Mouse (Mus musculus): ENCODE measurements around the gene Opcml. TPM values are rescaled to one million over a fixed set of nuclear protein-coding genes. Genes with fewer than 3 reads are reported as not detected.

Opcml gene
- polyA plus RNA-seq, 1 experiment from 2014 or later = not detected

DNA sequence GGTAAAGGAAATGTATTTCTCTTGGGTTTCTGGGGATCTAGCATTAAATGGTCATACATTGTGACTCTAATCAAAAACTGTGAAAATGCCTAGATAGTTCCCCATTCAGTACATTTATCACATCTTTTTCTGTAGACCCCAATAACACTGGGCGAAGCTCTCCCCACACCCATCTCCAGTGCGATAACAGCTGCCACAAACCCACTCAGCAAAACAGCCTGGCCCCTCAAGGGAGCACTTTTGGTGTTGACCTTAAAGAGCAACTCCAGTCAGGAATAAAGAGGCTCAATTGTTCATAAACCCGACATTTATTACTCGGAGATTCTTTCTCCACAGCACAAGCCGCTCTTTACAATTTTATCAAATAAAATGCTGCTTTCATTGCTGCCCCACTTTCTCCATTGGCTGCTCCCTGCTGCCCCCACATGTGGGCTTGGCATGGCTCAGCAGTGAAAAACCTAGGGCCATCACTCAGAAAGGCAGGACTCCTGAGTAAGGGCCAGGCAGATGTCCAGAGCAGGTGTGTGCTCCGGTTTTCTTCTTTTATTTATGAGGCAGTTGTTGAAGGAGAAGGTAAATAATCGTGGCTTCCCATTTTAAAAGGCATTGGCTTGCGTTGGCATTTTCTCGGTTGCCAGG lies 781.7 kb downstream of the Opcml start:
- 89% methylated on average over 9 of the region's 9 CpGs for WGBS (ENCODE audit: missing documents)
- no peaks in the 10 kb centered on the region for H3K36me3 ChIP-seq (ENCODE audit: inconsistent target)
- H3K27ac ChIP-seq = no peak overlapping the region
- no peaks in the 10 kb centered on the region for H3K79me2 ChIP-seq (ENCODE audit: inconsistent target)
- H3K4me3 ChIP-seq (ENCODE audit: inconsistent target) = no peak overlapping the region

DNA sequence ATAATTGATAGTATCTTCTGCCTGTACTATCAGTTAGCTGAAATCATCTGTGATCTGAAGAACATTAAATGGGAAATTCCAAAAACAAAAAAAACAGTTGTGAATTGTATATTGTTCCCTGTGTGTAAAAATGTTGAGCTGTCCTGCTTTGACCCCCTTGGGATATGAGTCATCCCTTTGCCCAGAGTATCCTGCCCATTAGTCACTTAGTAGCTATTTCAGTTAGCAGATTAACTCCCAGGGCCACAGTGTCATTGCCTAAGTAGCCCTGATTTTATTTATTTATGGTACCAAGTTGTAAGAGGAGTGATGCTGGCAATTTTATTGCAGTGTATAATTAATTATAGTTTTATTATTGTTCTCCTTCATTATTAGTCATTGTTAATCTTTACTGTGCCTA lies 788.2 kb downstream of the Opcml start:
- Histone ChIP-seq H3K36me3 (ENCODE audit: inconsistent target) (no peaks in the 10 kb centered on the region), H3K79me2 (ENCODE audit: inconsistent target) (no peaks in the 10 kb centered on the region), H3K4me3 (ENCODE audit: inconsistent target) (no peak overlapping the region), H3K27ac (no peak overlapping the region)

DNA sequence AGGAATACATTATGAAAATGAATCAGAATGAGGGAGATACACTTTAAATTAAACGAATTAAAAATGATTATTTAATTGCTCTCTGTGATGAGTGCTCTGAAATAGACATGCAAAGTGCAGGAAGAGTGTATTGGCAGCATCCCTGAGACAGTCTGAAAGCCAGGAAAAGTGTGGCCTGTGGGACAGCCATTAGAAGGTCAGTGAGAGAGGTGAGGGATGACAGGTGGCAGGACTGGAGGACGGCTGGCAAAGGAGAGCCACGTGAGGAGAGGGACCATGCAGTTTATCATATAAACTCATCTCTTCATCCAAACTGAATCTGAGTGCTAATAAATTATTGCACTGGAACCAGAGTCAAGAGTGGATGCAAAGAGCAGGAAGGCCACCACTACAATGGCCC lies 796.7 kb downstream of the Opcml start:
- WGBS (ENCODE audit: missing documents) = 87% methylated on average over 3 of the region's 3 CpGs

DNA sequence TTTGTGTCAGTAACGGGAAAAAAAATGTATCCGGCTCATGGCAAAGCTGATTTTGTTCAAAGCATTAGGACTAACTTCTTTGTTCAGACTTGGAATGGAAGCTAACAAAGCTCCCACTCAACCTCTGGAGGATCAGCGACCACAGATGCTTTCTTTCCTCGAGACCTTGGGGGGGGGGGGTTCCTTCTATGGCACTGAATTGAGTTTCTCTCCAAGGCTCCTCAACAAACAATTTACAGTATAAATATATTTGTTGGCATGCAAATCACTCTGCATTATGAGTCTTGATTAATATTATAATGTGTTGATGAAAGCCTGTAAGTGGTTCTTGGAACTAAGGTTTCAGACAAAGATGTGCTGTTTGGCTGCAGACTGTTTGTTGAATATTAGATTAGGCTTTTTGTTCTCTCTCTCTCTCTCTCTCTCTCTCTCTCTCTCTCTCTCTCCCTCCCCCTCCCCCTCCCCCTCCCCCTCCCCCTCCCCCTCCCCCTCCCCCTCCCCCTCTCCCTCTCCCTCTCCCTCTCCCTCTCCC lies 797.3 kb downstream of the Opcml start:
- no peak overlapping the region for H3K4me3 ChIP-seq (ENCODE audit: inconsistent target)
- no peak overlapping the region for H3K27ac ChIP-seq
- no peaks in the 10 kb centered on the region for H3K36me3 ChIP-seq (ENCODE audit: inconsistent target)
- no peaks in the 10 kb centered on the region for H3K79me2 ChIP-seq (ENCODE audit: inconsistent target)
- WGBS (ENCODE audit: missing documents) = 92% methylated on average over 4 of the region's 4 CpGs

More for the DNA sequence above, 796.7 kb downstream of the Opcml start:
- no peaks in the 10 kb centered on the region for H3K79me2 ChIP-seq (ENCODE audit: inconsistent target)
- H3K4me3 ChIP-seq (ENCODE audit: inconsistent target) = no peak overlapping the region
- no peak overlapping the region for H3K27ac ChIP-seq
- H3K36me3 ChIP-seq (ENCODE audit: inconsistent target) = no peaks in the 10 kb centered on the region

DNA sequence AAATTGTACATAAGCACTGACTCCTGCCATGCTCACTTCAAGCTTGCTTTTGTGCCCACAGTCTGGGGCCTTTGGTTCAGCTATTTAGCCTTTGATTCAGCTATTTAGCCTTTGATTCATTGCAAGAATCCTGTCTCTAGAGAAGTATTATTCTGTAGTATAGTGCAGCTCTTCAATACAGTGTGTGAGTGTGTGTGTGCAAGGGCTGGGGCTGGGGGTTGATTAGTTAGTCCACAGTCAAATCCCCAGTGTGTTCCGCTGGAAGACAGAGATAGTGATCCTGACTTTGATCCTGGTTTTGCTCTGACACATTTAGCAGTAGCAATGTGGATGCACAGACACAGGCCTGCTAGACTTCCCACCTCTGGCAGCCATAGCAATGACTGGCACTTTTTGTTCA lies 797.9 kb downstream of the Opcml start:
- no peaks in the 10 kb centered on the region for H3K36me3 ChIP-seq (ENCODE audit: inconsistent target)
- H3K79me2 ChIP-seq (ENCODE audit: inconsistent target) = no peaks in the 10 kb centered on the region
- 67% methylated on average over 1 of the region's 1 CpGs for WGBS (ENCODE audit: missing documents)
- H3K4me3 ChIP-seq (ENCODE audit: inconsistent target) = no peak overlapping the region
- H3K27ac ChIP-seq = no peak overlapping the region

DNA sequence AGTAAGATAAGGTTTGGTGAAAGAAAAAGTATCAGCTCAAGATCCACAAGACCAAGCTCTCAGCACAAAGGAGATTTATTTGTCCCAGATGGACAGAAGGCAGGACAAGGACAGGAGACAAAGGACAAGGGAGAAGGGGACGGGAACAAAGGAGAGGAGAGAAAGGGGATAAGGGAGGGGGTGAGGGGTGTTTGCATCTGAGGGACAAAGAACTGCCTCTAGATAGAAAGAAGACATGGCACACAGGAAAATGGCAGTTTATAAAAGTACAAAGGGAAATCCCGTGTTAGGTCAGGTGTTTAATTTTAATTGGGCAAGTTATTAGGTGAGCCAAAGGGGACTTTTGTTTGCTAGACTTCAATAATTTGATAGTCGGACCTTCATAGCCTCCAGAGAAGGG lies 801.6 kb downstream of the Opcml start:
- Histone ChIP-seq H3K4me3 (ENCODE audit: inconsistent target) (no peak overlapping the region), H3K27ac (no peak overlapping the region), H3K36me3 (ENCODE audit: inconsistent target) (no peaks in the 10 kb centered on the region), H3K79me2 (ENCODE audit: inconsistent target) (no peaks in the 10 kb centered on the region)
- 84% methylated on average over 3 of the region's 3 CpGs for WGBS (ENCODE audit: missing documents)

DNA sequence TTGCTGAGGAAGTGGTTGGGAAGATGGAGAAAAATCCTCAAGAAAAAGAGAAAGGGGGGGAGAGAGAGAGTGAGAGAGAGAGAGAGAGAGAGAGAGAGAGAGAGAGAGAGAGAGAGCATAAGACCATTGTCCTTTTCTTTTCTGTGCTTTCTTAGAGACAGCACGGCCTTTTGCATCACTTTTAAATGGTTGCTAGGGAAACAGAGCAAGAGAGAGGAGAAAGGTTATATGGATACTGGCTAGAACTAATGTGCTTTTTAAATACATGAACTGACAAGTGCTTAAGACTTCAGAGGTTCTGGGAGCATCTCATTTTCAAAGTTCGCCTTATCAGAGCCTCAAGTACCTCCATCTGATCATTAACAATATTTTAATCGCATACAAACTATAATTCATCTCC lies 804.5 kb downstream of the Opcml start:
- Histone ChIP-seq H3K79me2 (ENCODE audit: inconsistent target) (no peaks in the 10 kb centered on the region), H3K36me3 (ENCODE audit: inconsistent target) (no peaks in the 10 kb centered on the region), H3K27ac (no peak overlapping the region), H3K4me3 (ENCODE audit: inconsistent target) (no peak overlapping the region)
- WGBS (ENCODE audit: missing documents) = 83% methylated on average over 3 of the region's 3 CpGs

DNA sequence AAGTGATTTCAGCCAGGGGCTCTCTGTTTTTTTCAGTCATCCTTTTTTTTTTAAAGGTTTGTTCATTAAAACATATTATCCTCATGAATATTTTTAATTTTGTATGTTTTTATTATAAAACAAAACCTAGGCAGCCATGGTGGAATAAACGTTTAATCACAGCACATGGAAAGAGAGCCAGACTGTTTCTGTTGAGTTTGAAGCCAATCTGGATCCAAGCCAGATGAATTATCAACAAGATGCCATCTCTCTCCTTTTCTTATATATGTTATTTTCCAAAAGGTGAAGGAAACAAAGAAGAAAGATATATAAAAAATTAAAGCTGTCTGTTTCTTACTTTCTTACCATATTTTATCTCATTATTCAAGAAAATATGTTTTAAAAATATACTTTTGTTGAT lies 815.0 kb downstream of the Opcml start:
- H3K4me3 ChIP-seq (ENCODE audit: inconsistent target) = no peak overlapping the region
- 86% methylated on average over 1 of the region's 1 CpGs for WGBS (ENCODE audit: missing documents)

DNA sequence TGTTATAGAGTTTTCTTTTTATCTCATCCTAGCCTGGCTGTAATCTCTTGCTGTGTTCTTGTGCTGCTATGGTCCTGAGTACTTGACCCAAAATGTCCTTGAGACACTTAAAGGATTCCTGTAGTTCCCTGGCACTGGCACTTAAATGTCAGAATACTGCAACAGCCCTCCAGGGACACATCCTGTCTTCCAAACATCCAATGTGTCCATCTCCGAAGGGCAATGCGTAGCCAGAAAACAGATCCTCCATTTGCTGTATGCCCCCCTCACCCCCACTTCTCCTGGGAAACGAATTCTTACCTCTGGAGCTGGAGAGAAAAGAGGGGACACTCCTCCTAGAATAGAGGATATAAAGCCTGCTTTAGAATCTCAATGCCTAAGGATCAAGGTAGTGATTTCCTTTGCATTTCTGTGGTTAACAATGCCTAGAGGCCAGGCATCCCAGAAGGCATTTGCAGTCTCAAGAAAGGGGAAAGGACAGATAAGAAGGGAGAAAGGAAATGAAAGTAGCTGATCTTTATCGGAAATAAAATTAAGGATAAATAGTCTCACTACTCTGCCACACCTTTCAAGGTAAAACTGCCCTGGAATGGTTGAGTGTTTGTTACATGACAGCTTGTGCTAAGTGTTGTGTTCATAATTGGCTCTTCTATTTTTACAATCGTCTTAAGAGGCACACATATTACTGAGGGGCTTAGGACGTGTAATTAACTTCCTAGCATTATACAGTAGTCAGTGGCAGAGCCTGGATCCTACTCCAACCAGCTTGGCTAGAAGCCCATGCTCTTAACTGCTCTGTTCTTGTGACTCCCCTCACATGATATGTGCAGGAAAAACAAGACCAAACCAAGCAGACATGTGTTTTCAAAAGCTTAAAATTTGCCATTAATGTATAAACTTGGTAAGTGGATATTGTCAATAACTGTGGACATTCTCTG lies 823.4 kb downstream of the Opcml start:
- no peaks in the 10 kb centered on the region for H3K79me2 ChIP-seq (ENCODE audit: inconsistent target)
- no peak overlapping the region for H3K4me3 ChIP-seq (ENCODE audit: inconsistent target)
- no peak overlapping the region for H3K27ac ChIP-seq
- no peaks in the 10 kb centered on the region for H3K36me3 ChIP-seq (ENCODE audit: inconsistent target)
- WGBS (ENCODE audit: missing documents) = 59% methylated on average over 6 of the region's 6 CpGs

More for the DNA sequence above, 815.0 kb downstream of the Opcml start:
- no peak overlapping the region for H3K27ac ChIP-seq
- H3K36me3 ChIP-seq (ENCODE audit: inconsistent target) = no peaks in the 10 kb centered on the region
- no peaks in the 10 kb centered on the region for H3K79me2 ChIP-seq (ENCODE audit: inconsistent target)

DNA sequence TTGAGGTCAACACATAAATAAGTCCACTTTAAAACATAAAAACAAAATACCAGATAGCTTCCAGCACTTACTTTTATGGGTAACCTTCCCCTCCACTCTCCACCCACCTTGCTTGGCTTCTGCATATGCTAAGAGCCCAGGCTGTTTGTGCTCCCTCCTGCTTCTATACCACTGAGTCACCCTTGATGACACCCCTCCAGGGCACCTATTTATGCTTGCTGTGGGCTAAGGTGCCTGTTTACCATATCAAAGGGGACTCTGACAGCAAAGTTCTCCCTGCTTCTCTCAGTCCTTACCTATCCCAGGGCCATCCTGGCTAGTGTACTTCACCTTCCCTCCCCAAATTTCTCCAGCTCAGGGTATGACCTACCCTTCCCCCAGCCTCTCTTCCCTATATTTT lies 824.9 kb downstream of the Opcml start:
- no peak overlapping the region for H3K27ac ChIP-seq
- H3K4me3 ChIP-seq (ENCODE audit: inconsistent target) = no peak overlapping the region
- no peaks in the 10 kb centered on the region for H3K36me3 ChIP-seq (ENCODE audit: inconsistent target)
- no peaks in the 10 kb centered on the region for H3K79me2 ChIP-seq (ENCODE audit: inconsistent target)

DNA sequence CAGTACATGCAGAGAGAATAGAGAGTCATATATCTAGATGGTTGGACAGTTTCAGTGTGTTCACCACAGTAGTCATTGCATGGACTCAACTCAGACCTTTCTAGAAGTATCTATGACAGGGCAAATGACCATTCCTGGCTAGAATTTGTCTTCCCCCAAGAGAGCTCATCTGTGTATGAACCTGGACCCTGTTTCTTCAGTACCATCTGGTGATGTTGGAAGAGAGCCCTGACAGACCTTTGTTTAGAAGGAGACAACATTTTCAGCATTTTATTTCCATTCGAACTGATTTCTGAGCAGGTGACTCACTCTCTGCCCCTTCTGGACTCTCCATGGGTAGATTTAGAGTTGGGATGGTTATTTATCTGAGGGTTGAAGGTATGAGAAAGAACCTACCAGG lies 827.1 kb downstream of the Opcml start:
- H3K36me3 ChIP-seq (ENCODE audit: inconsistent target) = no peaks in the 10 kb centered on the region
- H3K79me2 ChIP-seq (ENCODE audit: inconsistent target) = no peaks in the 10 kb centered on the region
- no peak overlapping the region for H3K4me3 ChIP-seq (ENCODE audit: inconsistent target)
- H3K27ac ChIP-seq = no peak overlapping the region
- 89% methylated on average over 1 of the region's 1 CpGs for WGBS (ENCODE audit: missing documents)

DNA sequence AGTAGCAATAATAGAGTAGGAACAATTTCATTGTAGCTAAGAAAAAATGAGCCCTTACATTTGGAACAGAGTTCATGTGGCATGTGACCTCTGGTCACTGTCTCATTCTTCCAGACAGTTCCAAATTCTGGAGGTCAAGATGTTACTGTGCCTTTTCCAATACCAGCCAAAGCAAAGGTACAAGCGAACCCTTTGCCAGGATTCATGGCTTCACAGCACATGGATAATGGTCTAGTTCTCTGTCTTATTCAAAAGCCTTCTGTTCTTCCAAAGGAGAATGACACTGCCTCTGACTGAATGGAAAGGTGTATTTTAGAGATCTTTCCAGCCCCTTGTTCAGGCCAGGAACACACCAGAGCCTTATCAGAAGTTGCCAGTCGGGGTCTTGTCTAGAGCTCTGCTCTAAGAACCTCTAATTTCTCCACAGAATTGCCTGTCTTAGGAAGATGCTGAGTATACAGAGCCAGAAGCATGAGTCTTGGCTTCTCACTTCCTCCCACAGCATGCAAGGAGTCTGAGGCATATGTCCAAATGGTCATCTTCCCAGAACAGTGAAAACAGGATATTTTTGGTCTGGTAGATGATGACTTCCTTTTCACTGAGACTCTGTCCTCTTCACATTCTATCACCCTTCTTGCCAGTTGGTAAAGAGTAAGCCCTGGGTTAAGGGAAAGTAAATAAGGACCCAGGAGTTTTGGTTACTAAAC lies 827.8 kb downstream of the Opcml start:
- H3K36me3 ChIP-seq (ENCODE audit: inconsistent target) = no peaks in the 10 kb centered on the region
- WGBS (ENCODE audit: missing documents) = 76% methylated on average over 2 of the region's 2 CpGs
- H3K79me2 ChIP-seq (ENCODE audit: inconsistent target) = no peaks in the 10 kb centered on the region
- H3K27ac ChIP-seq = no peak overlapping the region
- H3K4me3 ChIP-seq (ENCODE audit: inconsistent target) = no peak overlapping the region

DNA sequence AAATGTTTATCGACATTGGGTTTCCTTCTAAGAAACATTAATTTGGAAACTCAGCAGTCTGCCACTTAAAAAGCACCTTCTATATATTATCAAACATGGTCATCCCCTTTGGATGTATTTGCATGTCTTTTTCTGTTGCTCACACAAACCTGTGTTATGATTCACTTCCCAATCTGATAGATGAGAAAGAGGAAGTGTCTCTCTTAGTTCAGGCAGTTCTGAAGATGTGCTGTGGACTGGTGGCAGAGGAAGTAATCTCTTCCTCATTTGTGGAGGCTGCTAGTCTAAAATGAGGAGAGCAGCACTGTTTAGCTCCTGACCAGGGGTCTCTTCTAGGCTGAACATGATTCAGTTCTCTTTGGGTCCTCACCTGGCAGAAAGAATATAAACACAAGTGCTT lies 831.4 kb downstream of the Opcml start:
- no peaks in the 10 kb centered on the region for H3K36me3 ChIP-seq (ENCODE audit: inconsistent target)
- 86% methylated on average over 1 of the region's 1 CpGs for WGBS (ENCODE audit: missing documents)
- no peak overlapping the region for H3K4me3 ChIP-seq (ENCODE audit: inconsistent target)
- H3K27ac ChIP-seq = no peak overlapping the region
- H3K79me2 ChIP-seq (ENCODE audit: inconsistent target) = no peaks in the 10 kb centered on the region

DNA sequence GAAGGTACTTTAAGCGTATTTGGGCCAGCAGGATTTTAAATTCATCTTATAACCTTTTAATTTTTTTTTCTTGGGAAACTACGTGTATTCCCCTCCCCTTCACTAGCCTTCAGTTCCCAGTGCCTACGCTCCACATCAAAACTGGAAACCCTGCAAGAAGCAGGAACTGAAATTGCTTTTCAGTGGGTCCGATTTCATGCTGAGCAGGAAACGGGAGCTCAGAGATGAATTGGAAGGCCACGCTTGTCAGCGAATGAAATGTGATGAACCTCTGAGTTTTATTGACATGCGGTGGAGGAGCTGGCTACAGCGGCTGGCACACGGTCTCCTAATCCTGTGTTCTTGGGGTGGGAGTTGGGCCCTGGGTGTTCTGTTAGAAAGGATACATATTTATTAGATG lies 834.3 kb downstream of the Opcml start:
- WGBS (ENCODE audit: missing documents) = 82% methylated on average over 10 of the region's 10 CpGs
- H3K27ac ChIP-seq = no peak overlapping the region
- no peaks in the 10 kb centered on the region for H3K36me3 ChIP-seq (ENCODE audit: inconsistent target)
- H3K4me3 ChIP-seq (ENCODE audit: inconsistent target) = no peak overlapping the region
- H3K79me2 ChIP-seq (ENCODE audit: inconsistent target) = no peaks in the 10 kb centered on the region

DNA sequence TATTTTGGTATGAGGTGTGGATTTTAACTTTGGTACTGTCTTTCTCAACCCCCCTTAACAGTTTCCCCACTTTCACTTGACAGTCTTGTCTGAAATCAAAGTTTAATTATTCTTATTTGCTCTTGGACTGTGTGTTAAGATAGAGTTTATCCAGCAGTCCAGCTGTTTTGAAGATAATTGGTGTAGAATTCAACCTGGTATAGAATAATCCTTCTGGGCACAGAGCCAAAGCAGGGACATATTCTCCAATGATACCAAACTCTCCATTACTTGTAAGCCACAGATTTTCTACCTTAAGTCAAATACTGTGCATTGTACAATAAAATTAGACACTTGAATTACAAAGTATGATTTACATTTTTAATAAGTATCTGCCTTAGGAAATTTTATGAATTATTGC lies 852.2 kb downstream of the Opcml start:
- Histone ChIP-seq H3K79me2 (ENCODE audit: inconsistent target) (no peaks in the 10 kb centered on the region), H3K4me3 (ENCODE audit: inconsistent target) (no peak overlapping the region), H3K36me3 (ENCODE audit: inconsistent target) (no peaks in the 10 kb centered on the region), H3K27ac (no peak overlapping the region)

All from macrophage (primary cell).